Mouse (Mus musculus): ENCODE data around the gene Palmd. TPM values are rescaled to one million over a fixed set of nuclear protein-coding genes. Genes with fewer than 3 reads are reported as not detected.

Palmd gene
- 6.4 and 9.4 TPM in 2 replicates for polyA plus RNA-seq (2015; fragmentation: Nextera tagmentation; extraction: Ambion mirVana)

DNA sequence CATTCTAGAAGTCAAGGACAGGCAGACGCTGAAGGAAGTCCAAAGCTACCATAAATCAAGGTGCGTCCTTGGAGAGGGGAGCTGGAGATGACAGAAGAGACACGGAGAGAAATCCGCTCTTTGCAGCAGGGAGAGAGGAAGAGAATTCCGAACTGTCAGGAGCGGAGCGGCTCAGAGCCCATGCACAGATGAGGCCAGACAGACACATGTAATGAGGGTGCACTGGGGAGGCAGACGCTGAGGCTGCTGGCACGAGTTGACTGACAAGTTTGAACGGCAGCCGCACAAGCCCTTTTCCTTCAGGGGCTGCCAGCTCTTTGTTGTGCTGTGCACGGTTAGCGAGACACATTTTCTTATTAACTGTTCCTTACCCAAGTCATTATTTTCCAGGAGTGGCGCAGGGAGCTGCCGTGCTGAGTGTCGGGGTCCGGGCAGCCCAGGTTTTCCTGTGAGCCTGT lies at the start of gene Palmd:
TSS of gene Palmd (minus strand) at position 448 of the 458 bp plus-strand sequence.
- H3K27me3 ChIP-seq = no peaks in the 10 kb centered on the region
- H3K9ac ChIP-seq = peak within 1 kb of the TSS; percentile 70
- peak within 1 kb of the TSS; percentile 40 for H3K4me3 ChIP-seq
- H3K27ac ChIP-seq (replicated peaks) = peak within 1 kb of the TSS; percentile 74
- peak; percentile 86 for ATAC-seq (ENCODE audit: low read depth)
- peak within 1 kb of the TSS; percentile 56 for H3K4me2 ChIP-seq
- peaks cover 8% of the 10 kb centered on the region for H3K4me1 ChIP-seq (replicated peaks)
- WGBS = 11% methylated on average over 17 of the region's 17 CpGs
- no peaks in the 10 kb centered on the region for H3K9me3 ChIP-seq
- H3K36me3 ChIP-seq = no peaks in the 10 kb centered on the region

GRCm38 (mm10) chr3:117010182-117010581 lies 41.4 kb upstream of the Palmd start:
- 74% methylated on average over 6 of the region's 6 CpGs for WGBS
- H3K9ac ChIP-seq = no peak overlapping the region
- H3K9me3 ChIP-seq = no peaks in the 10 kb centered on the region
- no peak overlapping the region for H3K27ac ChIP-seq (replicated peaks)
- H3K4me2 ChIP-seq = no peak overlapping the region
- H3K4me1 ChIP-seq (replicated peaks) = no peaks in the 10 kb centered on the region
- H3K36me3 ChIP-seq = no peaks in the 10 kb centered on the region
- H3K27me3 ChIP-seq = no peaks in the 10 kb centered on the region
- no peak for ATAC-seq (ENCODE audit: low read depth)
- H3K4me3 ChIP-seq = no peak overlapping the region

DNA sequence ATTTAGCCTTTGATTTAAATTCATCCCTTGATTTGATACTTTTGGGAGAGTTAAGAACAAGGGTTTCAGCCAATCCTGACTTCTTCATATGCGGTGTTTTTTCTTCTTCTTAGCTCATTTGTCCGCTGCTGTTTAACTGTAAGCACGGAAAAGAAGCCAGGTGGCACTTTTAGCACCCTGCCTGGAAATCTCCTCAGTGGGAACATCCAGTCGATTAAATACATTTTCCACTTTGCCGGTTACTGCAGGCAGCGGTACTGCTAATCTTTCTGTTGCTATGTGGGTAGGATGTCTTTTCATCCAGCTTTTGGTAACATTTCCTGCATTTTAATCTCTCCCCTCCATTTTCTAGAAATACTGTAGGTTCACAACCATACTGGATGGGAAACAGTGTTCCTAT lies 38.6 kb upstream of the Palmd start:
- Histone ChIP-seq H3K36me3 (no peaks in the 10 kb centered on the region), H3K27me3 (0 out of 2 replicates have a peak, but pooled peaks cover 6% of the 10 kb centered on the region), H3K4me2 (no peak overlapping the region), H3K27ac (replicated peaks) (no peak overlapping the region), H3K4me3 (no peak overlapping the region), H3K9me3 (no peaks in the 10 kb centered on the region), H3K9ac (no peak overlapping the region), H3K4me1 (replicated peaks) (peaks cover 1% of the 10 kb centered on the region)
- 71% methylated on average over 6 of the region's 6 CpGs for WGBS
- no peak for ATAC-seq (ENCODE audit: low read depth)

DNA sequence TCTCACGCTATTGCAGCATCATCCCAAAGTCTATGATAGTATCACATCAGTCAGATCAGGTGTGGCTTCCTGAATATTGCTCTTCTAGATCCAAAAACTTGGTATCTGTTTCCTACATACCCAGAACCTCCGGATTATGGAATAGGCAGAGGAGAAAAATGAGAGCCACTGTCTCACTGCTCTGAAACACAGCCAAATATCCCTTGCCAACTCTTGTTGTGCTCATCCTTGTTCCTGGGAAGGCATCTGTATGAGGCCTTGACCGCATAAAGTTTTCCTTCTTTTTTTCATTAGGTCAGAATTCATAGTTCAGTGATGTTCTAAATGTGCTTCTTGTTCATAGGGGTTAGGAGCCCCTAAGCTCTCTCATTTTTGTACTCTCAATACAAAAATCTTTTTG lies 37.8 kb upstream of the Palmd start:
- Histone ChIP-seq H3K27me3 (0 out of 2 replicates have a peak, but pooled peaks cover 6% of the 10 kb centered on the region), H3K4me1 (replicated peaks) (peaks cover 8% of the 10 kb centered on the region), H3K27ac (replicated peaks) (no peak overlapping the region), H3K36me3 (no peaks in the 10 kb centered on the region), H3K9me3 (no peaks in the 10 kb centered on the region), H3K4me3 (no peak overlapping the region), H3K4me2 (no peak overlapping the region), H3K9ac (no peak overlapping the region)
- no peak for ATAC-seq (ENCODE audit: low read depth)
- 90% methylated on average over 3 of the region's 3 CpGs for WGBS

- H3K36me3 ChIP-seq = no peaks in the 10 kb centered on the region
- no peak overlapping the region for H3K4me3 ChIP-seq
- 76% methylated on average over 6 of the region's 6 CpGs for WGBS
- no peak for ATAC-seq (ENCODE audit: low read depth)
- H3K27me3 ChIP-seq = 0 out of 2 replicates have a peak, but pooled peaks cover 6% of the 10 kb centered on the region
- H3K4me1 ChIP-seq (replicated peaks) = peaks cover 17% of the 10 kb centered on the region
- no peak overlapping the region for H3K4me2 ChIP-seq
- no peak overlapping the region for H3K27ac ChIP-seq (replicated peaks)
- H3K9ac ChIP-seq = no peak overlapping the region
- no peaks in the 10 kb centered on the region for H3K9me3 ChIP-seq
These were observed 34.6 kb upstream of the Palmd start for GRCm38 (mm10) chr3:117003379-117003778.

GRCm38 (mm10) chr3:117001686-117002485 lies 33.1 kb upstream of the Palmd start:
- Histone ChIP-seq H3K9ac (no peak overlapping the region), H3K27me3 (0 out of 2 replicates have a peak, but pooled peaks cover 6% of the 10 kb centered on the region), H3K4me2 (no peak overlapping the region), H3K36me3 (no peaks in the 10 kb centered on the region), H3K27ac (replicated peaks) (0 out of 2 replicates have a peak overlapping the region, but pooled peaks have one; percentile 19), H3K4me1 (replicated peaks) (peaks cover 17% of the 10 kb centered on the region), H3K9me3 (no peaks in the 10 kb centered on the region), H3K4me3 (no peak overlapping the region)
- peak; percentile 72 for ATAC-seq (ENCODE audit: low read depth)
- 14% methylated on average over 9 of the region's 9 CpGs for WGBS

- no peaks in the 10 kb centered on the region for H3K4me1 ChIP-seq (replicated peaks)
- no peaks in the 10 kb centered on the region for H3K27me3 ChIP-seq
- H3K9me3 ChIP-seq = no peaks in the 10 kb centered on the region
- no peak overlapping the region for H3K4me2 ChIP-seq
- no peak overlapping the region for H3K27ac ChIP-seq (replicated peaks)
- no peak for ATAC-seq (ENCODE audit: low read depth)
- 87% methylated on average over 2 of the region's 2 CpGs for WGBS
- H3K36me3 ChIP-seq = no peaks in the 10 kb centered on the region
- no peak overlapping the region for H3K9ac ChIP-seq
- no peak overlapping the region for H3K4me3 ChIP-seq
These were observed 24.2 kb upstream of the Palmd start for GRCm38 (mm10) chr3:116993011-116993410.

DNA sequence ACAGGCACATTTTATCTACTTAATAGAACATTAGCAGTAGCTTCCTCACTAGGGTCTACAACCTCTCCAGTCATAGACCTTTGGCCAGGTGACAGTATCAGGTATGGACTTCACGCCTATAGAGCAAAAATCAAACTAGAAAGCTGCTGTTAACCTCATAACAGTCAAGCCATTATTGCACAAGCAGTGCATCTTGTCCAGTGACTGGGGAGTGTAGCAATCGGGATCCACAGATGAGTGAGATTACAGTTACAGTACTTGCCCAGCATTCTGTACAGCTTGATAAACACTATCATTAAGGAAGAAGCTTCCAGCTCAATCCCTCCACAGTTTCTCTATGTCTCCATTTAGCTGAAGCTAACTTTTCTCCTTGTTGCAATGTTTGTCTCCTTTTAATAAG lies 22.4 kb upstream of the Palmd start:
- no peaks in the 10 kb centered on the region for H3K9me3 ChIP-seq
- H3K36me3 ChIP-seq = no peaks in the 10 kb centered on the region
- no peak overlapping the region for H3K4me2 ChIP-seq
- H3K27ac ChIP-seq (replicated peaks) = no peak overlapping the region
- H3K9ac ChIP-seq = no peak overlapping the region
- WGBS = 93% methylated on average over 2 of the region's 2 CpGs
- no peaks in the 10 kb centered on the region for H3K4me1 ChIP-seq (replicated peaks)
- ATAC-seq (ENCODE audit: low read depth) = no peak
- no peak overlapping the region for H3K4me3 ChIP-seq
- H3K27me3 ChIP-seq = no peaks in the 10 kb centered on the region

- Histone ChIP-seq H3K27me3 (no peaks in the 10 kb centered on the region), H3K27ac (replicated peaks) (no peak overlapping the region), H3K9me3 (no peaks in the 10 kb centered on the region), H3K36me3 (no peaks in the 10 kb centered on the region), H3K9ac (no peak overlapping the region), H3K4me3 (no peak overlapping the region), H3K4me2 (no peak overlapping the region), H3K4me1 (replicated peaks) (peaks cover 8% of the 10 kb centered on the region; the same call in 1 of the 2 replicates)
- no peak for ATAC-seq (ENCODE audit: low read depth)
- WGBS = 88% methylated on average over 3 of the region's 3 CpGs
These were observed 19.4 kb upstream of the Palmd start for GRCm38 (mm10) chr3:116988221-116988620.

GRCm38 (mm10) chr3:116986451-116986850 lies 17.7 kb upstream of the Palmd start:
- WGBS = 74% methylated on average over 2 of the region's 2 CpGs
- peaks cover 8% of the 10 kb centered on the region; the same call in 1 of the 2 replicates for H3K4me1 ChIP-seq (replicated peaks)

DNA sequence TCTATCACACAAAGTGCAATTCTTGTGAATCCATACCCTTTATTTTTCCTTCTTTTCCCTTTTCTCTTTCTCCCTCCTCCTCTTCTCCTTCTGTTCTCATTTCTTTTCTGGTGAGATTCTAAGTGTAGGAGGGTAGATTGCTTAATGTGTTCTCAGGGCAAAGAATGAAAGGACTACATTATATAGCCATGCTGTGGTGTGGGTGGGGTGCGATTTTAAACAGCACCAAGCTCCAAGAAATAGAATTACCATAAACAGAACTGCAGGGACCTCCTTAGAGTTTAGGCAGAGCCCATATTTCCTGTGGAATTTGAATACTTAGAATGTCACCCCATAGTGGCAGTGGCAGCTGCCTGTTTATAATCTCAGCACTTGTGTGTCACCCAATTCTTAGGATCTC lies 17.0 kb upstream of the Palmd start:
- no peak for ATAC-seq (ENCODE audit: low read depth)
- H3K9me3 ChIP-seq = no peaks in the 10 kb centered on the region
- 77% methylated on average over 1 of the region's 1 CpGs for WGBS
- H3K27me3 ChIP-seq = no peaks in the 10 kb centered on the region
- H3K9ac ChIP-seq = no peak overlapping the region
- H3K27ac ChIP-seq (replicated peaks) = no peak overlapping the region
- no peaks in the 10 kb centered on the region for H3K36me3 ChIP-seq
- H3K4me2 ChIP-seq = no peak overlapping the region
- H3K4me3 ChIP-seq = no peak overlapping the region
- H3K4me1 ChIP-seq (replicated peaks) = peaks cover 8% of the 10 kb centered on the region; the same call in 1 of the 2 replicates

More at GRCm38 (mm10) chr3:116986451-116986850, 17.7 kb upstream of the Palmd start:
- Histone ChIP-seq H3K4me2 (no peak overlapping the region), H3K27ac (replicated peaks) (no peak overlapping the region), H3K27me3 (no peaks in the 10 kb centered on the region), H3K4me3 (no peak overlapping the region), H3K36me3 (no peaks in the 10 kb centered on the region), H3K9ac (no peak overlapping the region), H3K9me3 (no peaks in the 10 kb centered on the region)
- no peak for ATAC-seq (ENCODE audit: low read depth)

- H3K4me1 ChIP-seq (replicated peaks) = peaks cover 8% of the 10 kb centered on the region; the same call in 1 of the 2 replicates
- WGBS = 26% methylated on average over 1 of the region's 1 CpGs
- no peak overlapping the region for H3K4me3 ChIP-seq
- no peak overlapping the region for H3K4me2 ChIP-seq
- no peak overlapping the region for H3K9ac ChIP-seq
- 0 out of 2 replicates have a peak overlapping the region, but pooled peaks have one; percentile 18 for H3K27ac ChIP-seq (replicated peaks)
- H3K9me3 ChIP-seq = no peaks in the 10 kb centered on the region
- no peak for ATAC-seq (ENCODE audit: low read depth)
- no peaks in the 10 kb centered on the region for H3K27me3 ChIP-seq
- no peaks in the 10 kb centered on the region for H3K36me3 ChIP-seq
These were observed 16.3 kb upstream of the Palmd start for GRCm38 (mm10) chr3:116985042-116985455.

Data from neural tube, embryonic 13.5 days (tissue).